Mouse (Mus musculus) G1E (cell line): Measurements from ENCODE around the gene Camta1.

Source experiments
- CTCF ChIP-seq: IDR thresholded peaks from 2 replicates; pipeline ENCODE4 v1.5.1; 2012; ENCODE audit warnings: low read depth, low read length, inconsistent platforms, mixed read lengths
- GATA1 ChIP-seq: IDR thresholded peaks from 2 replicates; pipeline ENCODE4 v1.6.1; 2012; ENCODE audit warnings: borderline replicate concordance, low read length, inconsistent platforms, mixed read lengths
- GATA2 ChIP-seq: IDR thresholded peaks from 2 replicates; pipeline ENCODE4 v1.6.1; 2012; ENCODE audit warnings: low read depth, low read length, inconsistent platforms, borderline replicate concordance
- POLR2AphosphoS5 ChIP-seq: IDR thresholded peaks from 2 replicates; pipeline ENCODE4 v1.6.1; 2012; ENCODE audit warnings: low read depth, low read length, inconsistent platforms; ENCODE audit not compliant: insufficient replicate concordance
- TAL1 ChIP-seq: conservative IDR thresholded peaks from 2 replicates; pipeline ENCODE4 v1.6.1; 2012; ENCODE audit warnings: low read depth, low read length, inconsistent platforms, mixed read lengths

DNA sequence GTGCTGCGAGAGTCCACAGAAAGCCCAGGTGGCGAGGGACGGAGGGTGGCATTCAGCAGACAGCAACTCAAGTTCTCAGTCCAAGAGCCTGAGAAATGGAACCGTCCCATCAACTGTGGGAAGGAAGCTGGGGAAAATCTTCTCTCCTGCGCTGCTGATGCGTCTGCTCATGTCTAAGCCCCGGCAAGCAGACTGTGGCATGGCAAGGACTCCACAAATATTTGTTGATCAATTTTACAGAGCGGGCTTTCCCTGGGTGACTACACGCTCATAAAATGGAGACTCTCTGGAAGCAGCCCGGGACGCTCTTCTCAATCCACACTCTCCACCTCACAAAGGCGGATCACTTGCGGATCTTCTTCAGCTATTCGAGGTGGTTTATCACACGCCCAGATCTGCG, 446.3 kb downstream of the Camta1 start:
- TF ChIP-seq CTCF (no peak), GATA1 (no peak), POLR2AphosphoS5 (no peak), GATA2 (no peak), TAL1 (no peak)
